Mouse (Mus musculus) stomach, embryonic 14.5 days (tissue): ENCODE data around the gene Ppy. TPM values are rescaled to one million over a fixed set of nuclear protein-coding genes. Genes with fewer than 3 reads are reported as not detected.

ENCODE experiments used
- ATAC-seq: fragments of 200-750 bp; cut with Nextera tagmentation; 2 replicates; pipeline ENCODE4 v1.8.0; 2017; ENCODE audit warnings: low read depth, moderate TSS enrichment; ENCODE audit not compliant: insufficient number of reproducible peaks, insufficient read depth, low FRiP score
- H3K27ac ChIP-seq: fragments of 300-500 bp; sonication (generic); 2 replicates; pipeline ENCODE4 v1.5.1; 2014; ENCODE audit warnings: mild to moderate bottlenecking, low read length, moderate library complexity, mixed read lengths
- H3K27me3 ChIP-seq: fragments of 300-500 bp; sonication (generic); 2 replicates; pipeline ENCODE4 v1.6.1; 2014; ENCODE audit warnings: low read length, control low read depth, mixed read lengths; ENCODE audit not compliant: control insufficient read depth, insufficient read depth
- H3K36me3 ChIP-seq: fragments of 300-500 bp; sonication (generic); 2 replicates; pipeline ENCODE4 v1.6.1; 2014; ENCODE audit warnings: mild to moderate bottlenecking, control low read depth, low read length, moderate library complexity, mixed read lengths; ENCODE audit not compliant: control insufficient read depth, insufficient read depth
- H3K4me1 ChIP-seq: fragments of 300-500 bp; sonication (generic); 2 replicates; pipeline ENCODE4 v1.6.1; 2014; ENCODE audit warnings: low read length, control low read depth, mixed read lengths; ENCODE audit not compliant: control insufficient read depth, insufficient read depth
- H3K4me2 ChIP-seq: fragments of 300-500 bp; sonication (generic); replicated peaks from 2 replicates; pipeline ENCODE4 v1.6.1; 2014; ENCODE audit warnings: low read depth, low read length, control low read depth
- H3K4me3 ChIP-seq: fragments of 300-500 bp; sonication (generic); 2 replicates; pipeline ENCODE4 v1.5.1; 2014; ENCODE audit warnings: low read depth, low read length, control low read depth
- H3K9ac ChIP-seq: fragments of 300-500 bp; sonication (generic); replicated peaks from 2 replicates; pipeline ENCODE4 v1.6.1; 2014; ENCODE audit warnings: low read depth, mild to moderate bottlenecking, control low read depth, low read length, moderate library complexity, mixed read lengths
- H3K9me3 ChIP-seq: fragments of 300-500 bp; sonication (generic); 2 replicates; pipeline ENCODE4 v1.6.1; 2016; ENCODE audit warnings: low read depth, low read length, control low read depth; ENCODE audit not compliant: control insufficient read depth
- WGBS: fragments of 180-500 bp; shearing (Covaris S2); extraction: QIAGEN DNeasy Blood & Tissue Kit; methylation state at CpG from one replicate; pipeline ENCODE4 v1.1.7; 2014; 5-methylcytosine and 5-hydroxymethylcytosine counted together
- polyA plus RNA-seq: library from polyadenylated mRNA; unstranded; fragments of >200 nt; fragmentation: Nextera tagmentation; extraction: Ambion mirVana; gene quantifications from 2 replicates; pipeline ENCODE4 v1.2.1, GENCODE M21; 2014

Gene Ppy
- polyA plus RNA-seq, 1 experiment from 2014 or later: not detected

DNA sequence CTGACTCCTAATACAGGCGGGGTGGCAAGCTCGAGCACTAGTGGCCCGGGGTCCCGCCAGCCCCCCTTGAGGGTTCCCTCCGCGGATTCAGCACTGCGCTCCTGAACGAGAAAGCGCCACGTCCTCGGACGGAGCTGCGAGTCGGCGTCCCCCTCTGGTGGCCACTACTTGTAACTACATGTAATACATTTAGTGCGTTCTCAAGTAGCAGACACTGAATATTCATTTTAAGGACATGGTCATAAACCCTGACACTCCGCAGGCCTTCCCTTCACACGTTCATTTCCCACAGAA is 37.3 kb upstream of the Ppy start:
- under 1% methylated on average over 18 of the region's 18 CpGs for WGBS
- no peaks in the 10 kb centered on the region for H3K9me3 ChIP-seq
- peak overlapping the region; percentile 41 for H3K4me2 ChIP-seq
- H3K4me1 ChIP-seq: no peaks in the 10 kb centered on the region
- no peaks in the 10 kb centered on the region for H3K27me3 ChIP-seq
- H3K27ac ChIP-seq: no peak overlapping the region
- H3K36me3 ChIP-seq: no peaks in the 10 kb centered on the region
- no peak overlapping the region for H3K9ac ChIP-seq
- peak; percentile 38; the same call in 1 of the 2 replicates for ATAC-seq
- peak overlapping the region; percentile 14; the same call in 1 of the 2 replicates for H3K4me3 ChIP-seq

GRCm38 (mm10) chr11:102137625-102138446 is 36.7 kb upstream of the Ppy start:
- no peaks in the 10 kb centered on the region for H3K27me3 ChIP-seq
- H3K9me3 ChIP-seq: no peaks in the 10 kb centered on the region
- no peaks in the 10 kb centered on the region for H3K4me1 ChIP-seq
- peak overlapping the region; percentile 14; the same call in 1 of the 2 replicates for H3K4me3 ChIP-seq
- no peaks in the 10 kb centered on the region for H3K36me3 ChIP-seq
- whole genome bisulfite sequencing: 43% methylated on average over 13 of the region's 13 CpGs
- H3K4me2 ChIP-seq: peak overlapping the region; percentile 41
- 0 out of 2 replicates have a peak, but pooled peaks have one; percentile 20 for ATAC-seq
- no peak overlapping the region for H3K27ac ChIP-seq
- no peak overlapping the region for H3K9ac ChIP-seq

DNA sequence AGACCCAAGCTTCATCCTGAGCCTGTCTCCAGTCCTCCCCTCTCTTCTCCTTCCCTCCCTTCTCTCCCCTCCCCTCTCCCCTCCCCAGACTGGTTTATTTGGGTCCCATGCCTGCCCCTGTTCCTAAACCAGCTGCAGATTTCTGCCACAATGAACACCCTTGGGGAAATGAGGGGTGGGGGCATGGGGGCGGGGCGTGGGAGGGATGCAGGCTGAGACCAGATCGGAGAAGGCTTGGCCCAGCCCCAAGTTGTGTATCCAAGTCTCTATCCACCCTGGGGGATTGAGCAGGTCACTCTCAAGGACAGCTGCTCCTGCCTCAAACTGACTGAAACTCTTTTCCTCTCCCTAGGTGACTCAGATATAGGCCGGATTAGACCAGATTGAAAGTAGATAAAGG is 33.4 kb upstream of the Ppy start:
- Histone ChIP-seq H3K27ac (no peak overlapping the region), H3K36me3 (no peaks in the 10 kb centered on the region), H3K27me3 (no peaks in the 10 kb centered on the region), H3K9me3 (no peaks in the 10 kb centered on the region), H3K4me2 (no peak overlapping the region), H3K4me3 (no peak overlapping the region), H3K9ac (no peak overlapping the region), H3K4me1 (no peaks in the 10 kb centered on the region)
- 36% methylated on average over 4 of the region's 4 CpGs for WGBS
- no peak for ATAC-seq

GRCm38 (mm10) chr11:102117386-102117785 is 16.3 kb upstream of the Ppy start:
- H3K27ac ChIP-seq: no peak overlapping the region
- 67% methylated on average over 6 of the region's 6 CpGs for WGBS
- no peak overlapping the region for H3K9ac ChIP-seq
- H3K4me2 ChIP-seq: no peak overlapping the region
- H3K4me3 ChIP-seq: no peak overlapping the region
- ATAC-seq: no peak
- no peaks in the 10 kb centered on the region for H3K36me3 ChIP-seq
- H3K4me1 ChIP-seq: no peaks in the 10 kb centered on the region
- H3K9me3 ChIP-seq: no peaks in the 10 kb centered on the region
- no peaks in the 10 kb centered on the region for H3K27me3 ChIP-seq

DNA sequence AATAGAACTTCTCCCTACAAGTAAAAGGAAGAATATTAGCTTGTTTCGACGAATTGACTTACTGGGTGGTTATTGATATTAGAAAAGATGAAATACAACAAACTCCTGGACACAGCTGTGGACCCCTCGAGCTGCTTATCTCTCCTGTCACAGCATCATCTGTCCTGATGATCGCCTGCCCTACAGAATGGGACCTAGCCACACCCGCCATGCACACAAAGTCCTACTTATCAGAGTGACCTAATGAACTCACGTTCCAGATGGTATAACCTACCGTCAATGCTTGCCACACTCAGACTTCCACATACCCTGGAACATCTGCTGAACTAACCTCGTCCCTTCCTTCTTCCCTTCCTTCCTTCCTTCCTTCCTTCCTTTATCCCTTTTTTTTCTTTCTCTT is 15.1 kb upstream of the Ppy start:
- H3K9me3 ChIP-seq: no peaks in the 10 kb centered on the region
- no peaks in the 10 kb centered on the region for H3K36me3 ChIP-seq
- H3K4me1 ChIP-seq: no peaks in the 10 kb centered on the region
- WGBS: 43% methylated on average over 8 of the region's 8 CpGs
- no peak overlapping the region for H3K9ac ChIP-seq
- H3K4me2 ChIP-seq: no peak overlapping the region
- H3K27me3 ChIP-seq: no peaks in the 10 kb centered on the region
- no peak for ATAC-seq
- no peak overlapping the region for H3K27ac ChIP-seq
- no peak overlapping the region for H3K4me3 ChIP-seq

DNA sequence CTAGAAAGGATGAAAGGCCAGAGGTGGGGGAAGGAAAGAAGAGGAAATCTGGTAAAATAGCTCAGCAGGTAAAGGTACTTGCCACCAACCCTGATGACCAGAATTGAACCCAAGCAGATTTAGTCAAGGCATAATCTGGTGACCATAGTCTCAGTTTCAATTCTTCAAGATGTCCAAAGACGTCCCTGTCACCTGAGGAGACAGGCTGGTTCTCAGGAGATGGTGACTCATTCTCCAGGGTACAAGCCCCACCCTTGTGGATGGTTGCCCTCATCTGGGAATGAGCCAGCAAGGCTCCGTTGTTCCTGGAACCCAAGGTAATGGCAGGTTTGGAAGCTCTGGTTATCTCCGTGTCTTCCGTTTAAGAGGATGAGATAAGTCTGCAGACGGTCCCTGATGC is 10.5 kb upstream of the Ppy start:
- Histone ChIP-seq H3K4me1 (no peaks in the 10 kb centered on the region), H3K9me3 (no peaks in the 10 kb centered on the region), H3K27me3 (peaks cover 16% of the 10 kb centered on the region), H3K4me2 (no peak overlapping the region), H3K36me3 (no peaks in the 10 kb centered on the region), H3K27ac (no peak overlapping the region), H3K9ac (no peak overlapping the region), H3K4me3 (no peak overlapping the region)
- 69% methylated on average over 5 of the region's 5 CpGs for WGBS
- ATAC-seq: no peak

DNA sequence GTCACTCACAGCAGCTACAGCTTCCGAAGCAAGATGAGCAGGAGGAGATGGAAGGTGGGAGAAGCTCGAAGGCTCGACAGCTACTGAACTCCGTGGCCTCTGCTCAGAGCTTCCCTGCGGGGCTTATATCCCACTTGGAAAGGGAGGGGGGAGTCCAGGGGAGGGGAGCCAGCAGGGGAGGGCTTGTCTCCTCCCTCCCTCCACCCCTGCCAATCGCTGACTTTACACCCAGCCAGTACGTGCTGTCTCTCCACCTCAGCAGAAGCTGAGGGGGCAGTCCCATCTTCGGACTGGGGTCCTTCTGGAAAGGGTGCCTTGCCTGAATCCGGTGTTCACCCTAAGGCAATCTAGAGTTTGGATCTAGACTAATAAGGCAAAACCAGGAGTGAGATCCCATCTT is 6.6 kb upstream of the Ppy start, which contains the start of gene Pyy:
Gene Pyy (minus strand): TSS at position 101 of the 400 bp plus-strand sequence.
- no peak within 1 kb of the TSS; the same call in 1 of the 2 replicates for H3K4me2 ChIP-seq
- no peak within 1 kb of the TSS for H3K9ac ChIP-seq
- H3K36me3 ChIP-seq: no peaks in the 10 kb centered on the region
- H3K4me3 ChIP-seq: no peak within 1 kb of the TSS
- H3K9me3 ChIP-seq: no peaks in the 10 kb centered on the region
- no peak within 1 kb of the TSS for H3K27ac ChIP-seq
- ATAC-seq: no peak
- no peaks in the 10 kb centered on the region for H3K4me1 ChIP-seq
- H3K27me3 ChIP-seq: peaks cover 24% of the 10 kb centered on the region
- 8% methylated on average over 8 of the region's 9 CpGs for WGBS

- Histone ChIP-seq H3K9me3 (no peaks in the 10 kb centered on the region), H3K4me1 (0 out of 2 replicates have a peak, but pooled peaks cover 3% of the 10 kb centered on the region), H3K4me3 (no peak overlapping the region), H3K4me2 (no peak overlapping the region; the same call in 1 of the 2 replicates), H3K27ac (no peak overlapping the region), H3K36me3 (no peaks in the 10 kb centered on the region), H3K27me3 (peaks cover 24% of the 10 kb centered on the region), H3K9ac (no peak overlapping the region)
- no peak for ATAC-seq
- WGBS: 1% methylated on average over 21 of the region's 21 CpGs
Measured at GRCm38 (mm10) chr11:102106911-102107310, 5.8 kb upstream of the Ppy start.
